Mouse (Mus musculus) kidney, adult 8-10 months (tissue): ENCODE measurements around the gene Klc4.

Experiments used
- DNase-seq, 2 experiments: peaks; one replicate each; pipeline ENCODE4 v3.0.0; 2022

Klc4 gene

GRCm38 (mm10) chr17:46588173-46588572 lies 57.6 kb downstream of the Klc4 start:
- no peak for DNase-seq

DNA sequence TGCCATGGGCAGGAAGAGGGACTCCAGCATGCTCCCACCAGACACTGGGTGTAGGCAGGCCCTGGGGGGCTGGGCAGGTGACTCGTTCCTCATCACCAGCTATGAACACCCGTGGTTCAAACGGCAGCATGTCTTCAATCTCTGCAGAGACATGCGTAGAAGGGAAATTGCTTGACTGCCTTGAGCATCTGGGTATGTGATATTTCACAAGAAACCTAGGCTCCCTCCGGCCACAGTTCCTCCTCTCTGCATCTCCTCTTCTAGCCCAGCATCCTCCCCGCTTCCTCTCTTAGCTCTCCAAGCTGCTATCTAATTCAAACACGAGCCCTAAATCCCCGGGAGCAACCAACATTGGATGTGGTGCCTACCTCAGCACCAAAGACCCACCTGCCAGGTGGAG lies 59.5 kb downstream of the Klc4 start:
- DNase-seq: no peak
